ENCODE assay signal across 8 mouse cellular contexts in genomic region chr4:119415072-119415753, GRCm38 (mm10). TPM values are rescaled to one million over a fixed set of nuclear protein-coding genes. Genes with fewer than 3 reads are reported as not detected.
A peak's percentile ranks its signal among the peaks of the same experiment; 100 is the strongest.
DNase-seq lines count a peak whose midpoint lies in the region; ATAC-seq lines count a peak whose summit lies in the region.

TSS of gene Ccdc30 (minus strand) at chr4:119415521.

- H3K4me3 ChIP-seq in hindbrain, embryonic 15.5 days: peak within 1 kb of the TSS; percentile 62

- WGBS in hindbrain, embryonic 15.5 days: under 1% methylated on average over 49 of the region's 49 CpGs

- H3K4me1 ChIP-seq in hindbrain, embryonic 15.5 days (replicated peaks): peaks cover 19% of the 10 kb centered on the region

- no peaks in the 10 kb centered on the region for H3K27me3 ChIP-seq in hindbrain, embryonic 15.5 days

- DNase-seq in T-cell, adult 2 months (ENCODE audit: low spot score): peak; percentile 87
- DNase-seq in cerebellum, postnatal 25 days: peak; percentile 94 to 96
- DNase-seq in gastrocnemius, adult 18-20 months (ENCODE audit: low spot score): peak; percentile 56
- DNase-seq in layer of hippocampus, postnatal 36 days: peak; percentile 94 to 95
- DNase-seq in lung, postnatal 14 days: peak; percentile 86
- DNase-seq in ovary, postnatal 14 days (ENCODE audit: low spot score): peak; percentile 85
- peak; percentile 87 to 88 for DNase-seq in thymus, postnatal 10 days (ENCODE audit: low spot score in 2 of 2)

- peak within 1 kb of the TSS; percentile 81 for H3K27ac ChIP-seq in hindbrain, embryonic 15.5 days (replicated peaks)

- H3K36me3 ChIP-seq in hindbrain, embryonic 15.5 days: no peaks in the 10 kb centered on the region

- H3K4me2 ChIP-seq in hindbrain, embryonic 15.5 days: peak within 1 kb of the TSS; percentile 80

- peak; percentile 99 for ATAC-seq in hindbrain, embryonic 15.5 days (ENCODE audit: low FRiP score, low read depth)

- H3K9me3 ChIP-seq in hindbrain, embryonic 15.5 days: no peaks in the 10 kb centered on the region

- H3K9ac ChIP-seq in hindbrain, embryonic 15.5 days: peak within 1 kb of the TSS; percentile 55

RNA-seq across cellular contexts. Expression of gene Ccdc30, which starts in this region (rescaled TPM):
- not detected for total RNA-seq in gastrocnemius, adult 18-20 months (2021)
- 20.0 and 21.3 TPM in 2 replicates for polyA plus RNA-seq in hindbrain, embryonic 15.5 days (2015; fragmentation: Nextera tagmentation; extraction: Ambion mirVana)
- total RNA-seq in layer of hippocampus, postnatal 36 days (2021): 10 to 100 TPM; 19.9 to 28.7 TPM

Comparison
In these comparisons a context has a peak if more than half of its experiments do, and no peak if none do; other contexts are left out.
1. Peak in every context shown above with its lines: DNase-seq, ATAC-seq, H3K4me3 ChIP-seq and H3K27ac ChIP-seq.
2. RNA of gene Ccdc30 (total RNA-seq): 19.9 to 28.7 TPM in layer of hippocampus, postnatal 36 days; not detected in gastrocnemius, adult 18-20 months; every median in the first group is over 10 times any median in the second.
3. Peak in DNase-seq in gastrocnemius, adult 18-20 months; RNA of the gene not detected or under 1 TPM.